Mouse (Mus musculus) cortical plate, adult 2 months (tissue): ENCODE measurements around the gene Gata3. TPM values are rescaled to one million over a fixed set of nuclear protein-coding genes. Genes with fewer than 3 reads are reported as not detected.

Source experiments
- H3K27ac ChIP-seq: fragments of 200-500 bp; 2 replicates; pipeline ENCODE4 v1.5.1; 2012; ENCODE audit warnings: low read length, control low read depth, inconsistent platforms; ENCODE audit not compliant: insufficient read depth
- H3K4me1 ChIP-seq: fragments of 200-500 bp; 2 replicates; pipeline ENCODE4 v1.6.1; 2011; ENCODE audit warnings: low read length; ENCODE audit not compliant: control insufficient read depth, insufficient read depth
- H3K4me3 ChIP-seq: fragments of 200-500 bp; 2 replicates; pipeline ENCODE4 v1.5.1; 2011; ENCODE audit warnings: mild to moderate bottlenecking, low read length, control low read depth; ENCODE audit not compliant: insufficient read depth
- CTCF ChIP-seq: fragments of 200-500 bp; IDR thresholded peaks from 2 replicates; pipeline ENCODE4 v1.5.1; 2011; ENCODE audit warnings: mild to moderate bottlenecking, control low read depth, low read length; ENCODE audit not compliant: insufficient read depth; ENCODE audit errors: extremely low read depth
- POLR2A ChIP-seq: fragments of 200-500 bp; IDR thresholded peaks from 2 replicates; pipeline ENCODE4 v1.6.1; 2011; ENCODE audit warnings: mild to moderate bottlenecking, low read length, control low read depth; ENCODE audit not compliant: insufficient read depth; ENCODE audit errors: extremely low read depth
- polyA plus RNA-seq: library from polyadenylated mRNA; depleted of rRNA; stranded (reverse); fragments of >200 nt; gene quantifications from 2 replicates; pipeline ENCODE4 v1.2.3, GENCODE M21; 2012

Gene Gata3
- polyA plus RNA-seq, 1 experiment, result 0.21 TPM

GRCm38 (mm10) chr2:9886921-9887610 is 2.8 kb downstream of the Gata3 start:
- Histone ChIP-seq H3K4me3 (no peak overlapping the region), H3K27ac (no peak overlapping the region), H3K4me1 (no peaks in the 10 kb centered on the region)
- TF ChIP-seq CTCF, result no peak
- no peak for TF ChIP-seq POLR2A

- Histone ChIP-seq H3K27ac (no peak overlapping the region), H3K4me3 (no peak overlapping the region), H3K4me1 (no peaks in the 10 kb centered on the region)
- TF ChIP-seq CTCF, result no peak
- TF ChIP-seq POLR2A, result no peak
Measured at GRCm38 (mm10) chr2:9886031-9886430, 3.8 kb downstream of the Gata3 start.

- no peak overlapping the region for H3K27ac ChIP-seq
Measured at GRCm38 (mm10) chr2:9885217-9885770, 4.5 kb downstream of the Gata3 start.

GRCm38 (mm10) chr2:9884533-9885216 is 5.2 kb downstream of the Gata3 start:
- Histone ChIP-seq H3K4me1 (no peaks in the 10 kb centered on the region), H3K4me3 (no peak overlapping the region), H3K27ac (no peak overlapping the region)
- TF ChIP-seq POLR2A (no peak), CTCF (no peak)

More at GRCm38 (mm10) chr2:9885217-9885770, 4.5 kb downstream of the Gata3 start:
- H3K4me3 ChIP-seq, result no peak overlapping the region
- H3K4me1 ChIP-seq, result no peaks in the 10 kb centered on the region
- TF ChIP-seq POLR2A, result no peak
- no peak for TF ChIP-seq CTCF

GRCm38 (mm10) chr2:9883803-9884532 is 5.9 kb downstream of the Gata3 start:
- TF ChIP-seq CTCF (no peak), POLR2A (no peak)
- Histone ChIP-seq H3K4me1 (no peaks in the 10 kb centered on the region), H3K4me3 (no peak overlapping the region), H3K27ac (no peak overlapping the region)

GRCm38 (mm10) chr2:9882926-9883802 is 6.7 kb downstream of the Gata3 start:
- Histone ChIP-seq H3K4me1 (no peaks in the 10 kb centered on the region), H3K27ac (no peak overlapping the region), H3K4me3 (no peak overlapping the region)
- TF ChIP-seq CTCF, result no peak
- no peak for TF ChIP-seq POLR2A

- no peak overlapping the region for H3K4me3 ChIP-seq
- TF ChIP-seq POLR2A, result no peak
- TF ChIP-seq CTCF, result no peak
- H3K4me1 ChIP-seq, result no peaks in the 10 kb centered on the region
- H3K27ac ChIP-seq, result no peak overlapping the region
Measured at GRCm38 (mm10) chr2:9882371-9882925, 7.4 kb downstream of the Gata3 start.

GRCm38 (mm10) chr2:9881611-9882023 is 8.2 kb downstream of the Gata3 start:
- Histone ChIP-seq H3K4me3 (no peak overlapping the region), H3K4me1 (no peaks in the 10 kb centered on the region), H3K27ac (no peak overlapping the region)
- no peak for TF ChIP-seq CTCF
- no peak for TF ChIP-seq POLR2A

GRCm38 (mm10) chr2:9881051-9881591 is 8.7 kb downstream of the Gata3 start, which contains the start of gene 4930412O13Rik:
4930412O13Rik (plus strand) TSS chr2:9881252.
- Histone ChIP-seq H3K4me1 (no peaks in the 10 kb centered on the region), H3K27ac (no peak within 1 kb of the TSS), H3K4me3 (no peak within 1 kb of the TSS)
- TF ChIP-seq CTCF (no peak), POLR2A (no peak)
